Mouse (Mus musculus): Measurements from ENCODE around the gene Ccdc85b. TPM values are rescaled to one million over a fixed set of nuclear protein-coding genes. Genes with fewer than 3 reads are reported as not detected.
"Not testable (repeated sequence)": the region's sequence is repeated elsewhere in the genome, so short reads cannot be mapped to it uniquely, and the experiment has no call there.

Gene Ccdc85b
- total RNA-seq, 2 experiments from 2014 or later = 7.8 to 11.9 TPM

GRCm38 (mm10) chr19:5407133-5407532, 50.6 kb downstream of the Ccdc85b start:
- no peak for DNase-seq (ENCODE audit: low spot score)
- intact Hi-C loops (cut with DNase I) = no loop called here

- intact Hi-C loops (cut with DNase I); DNase-seq (ENCODE audit: low spot score): not testable (repeated sequence)
Measured at GRCm38 (mm10) chr19:5406531-5407126, 51.1 kb downstream of the Ccdc85b start.

- no peak for DNase-seq (ENCODE audit: low spot score)
- intact Hi-C loops (cut with DNase I) = no loop called here
Measured at GRCm38 (mm10) chr19:5405924-5406323, 51.8 kb downstream of the Ccdc85b start.

Other genes with a start within 250 kb of the Ccdc85b start
- gene Pacs1, start 184.8 kb downstream of the Ccdc85b start, total RNA-seq (2021) = 10 to 100 TPM; 21.1 TPM
- 100 to 1,000 TPM; 110 to 115 TPM for gene Sf3b2, start 162.4 kb downstream of the Ccdc85b start, total RNA-seq (2021)
- 10 to 100 TPM; 24.5 to 25.7 TPM for gene Gal3st3, start 159.6 kb downstream of the Ccdc85b start, total RNA-seq (2021)
- gene Catsper1, start 122.2 kb downstream of the Ccdc85b start, total RNA-seq (2021) = not detected
- gene Cst6, start 108.3 kb downstream of the Ccdc85b start, total RNA-seq (2021) = 1 to 10 TPM; 7.4 to 9.6 TPM
- gene Eif1ad, start 91.2 kb downstream of the Ccdc85b start, total RNA-seq (2021) = 10 to 100 TPM; 17.6 to 19.4 TPM
- gene Banf1, start 90.7 kb downstream of the Ccdc85b start, total RNA-seq (2021) = 100 to 1,000 TPM; 122 to 132 TPM
- gene Sart1, start 69.2 kb downstream of the Ccdc85b start, total RNA-seq (2021) = 10 to 100 TPM; 45.3 to 58.7 TPM
- under 1 TPM; 0.28 to 0.88 TPM for gene Tsga10ip, start 55.4 kb downstream of the Ccdc85b start, total RNA-seq (2021)
- 100 to 1,000 TPM; 289 to 292 TPM for gene Drap1, start 32.9 kb downstream of the Ccdc85b start, total RNA-seq (2021)
- 10 to 100 TPM; 34.9 to 36.2 TPM for gene AI837181, start 32.8 kb downstream of the Ccdc85b start, total RNA-seq (2021)
- not detected for gene Fosl1, start 10.3 kb downstream of the Ccdc85b start, total RNA-seq (2021)
- gene Fibp, start 2.7 kb upstream of the Ccdc85b start, total RNA-seq (2021) = 10 to 100 TPM; 45.5 to 51.0 TPM
- under 1 TPM in 1 of 2 experiments, not detected in 1; 0.45 TPM for gene Ctsw, start 10.6 kb upstream of the Ccdc85b start, total RNA-seq (2021)
- gene Efemp2, start 16.1 kb upstream of the Ccdc85b start, total RNA-seq (2021) = 10 to 100 TPM in 1 of 2 experiments, 1 to 10 TPM in 1; 9.9 to 10.3 TPM
- 10 to 100 TPM; 21.0 to 21.5 TPM for gene Mus81, start 30.5 kb upstream of the Ccdc85b start, total RNA-seq (2021)
- gene Cfl1, start 32.6 kb upstream of the Ccdc85b start, total RNA-seq (2021) = 100 to 1,000 TPM; 209 to 212 TPM
- gene 1700020D05Rik, start 45.9 kb upstream of the Ccdc85b start, total RNA-seq (2021) = 1 to 10 TPM in 1 of 2 experiments, under 1 TPM in 1; 0.78 to 1.0 TPM
- gene Snx32, start 52.6 kb upstream of the Ccdc85b start, total RNA-seq (2021) = 1 to 10 TPM; 6.2 to 8.1 TPM
- gene Ovol1, start 102.8 kb upstream of the Ccdc85b start, total RNA-seq (2021) = not detected
- 1 to 10 TPM; 3.0 to 3.2 TPM for gene Ap5b1, start 110.1 kb upstream of the Ccdc85b start, total RNA-seq (2021)
- gene Rnaseh2c, start 144.0 kb upstream of the Ccdc85b start, total RNA-seq (2021) = 10 to 100 TPM; 43.7 to 49.7 TPM
- gene Kat5, start 152.3 kb upstream of the Ccdc85b start, total RNA-seq (2021) = 10 to 100 TPM; 24.8 to 26.5 TPM
- gene Rela, start 179.6 kb upstream of the Ccdc85b start, total RNA-seq (2021) = 10 to 100 TPM; 22.7 to 29.9 TPM
- 10 to 100 TPM; 23.3 to 31.3 TPM for gene Sipa1, start 205.8 kb upstream of the Ccdc85b start, total RNA-seq (2021)
- gene Map3k11, start 230.8 kb upstream of the Ccdc85b start, total RNA-seq (2021) = 10 to 100 TPM; 24.0 to 30.4 TPM
- 10 to 100 TPM; 17.8 to 18.0 TPM for gene Pcnx3, start 231.0 kb upstream of the Ccdc85b start, total RNA-seq (2021)
- not detected for gene Kcnk7, start 246.5 kb upstream of the Ccdc85b start, total RNA-seq (2021)

Data from heart, postnatal 25 days (tissue).